Mouse (Mus musculus): ENCODE data around the gene Wasl. TPM values are rescaled to one million over a fixed set of nuclear protein-coding genes. Genes with fewer than 3 reads are reported as not detected.

The Wasl gene
- polyA plus RNA-seq, 1 experiment from 2014 or later: 74.3 TPM

- H3K36me3 ChIP-seq: no peaks in the 10 kb centered on the region
- no peak for ATAC-seq
- H3K27me3 ChIP-seq (replicated peaks): no peaks in the 10 kb centered on the region
- H3K27ac ChIP-seq: no peak overlapping the region
- no peaks in the 10 kb centered on the region for H3K9me3 ChIP-seq
- H3K4me1 ChIP-seq (replicated peaks): no peaks in the 10 kb centered on the region
- no peak overlapping the region for H3K4me2 ChIP-seq (replicated peaks)
- H3K9ac ChIP-seq: no peak overlapping the region
- 88% methylated on average over 4 of the region's 4 CpGs for WGBS
- H3K4me3 ChIP-seq (replicated peaks): no peak overlapping the region
Measured at GRCm38 (mm10) chr6:24641286-24641685, 23.5 kb downstream of the Wasl start.

DNA sequence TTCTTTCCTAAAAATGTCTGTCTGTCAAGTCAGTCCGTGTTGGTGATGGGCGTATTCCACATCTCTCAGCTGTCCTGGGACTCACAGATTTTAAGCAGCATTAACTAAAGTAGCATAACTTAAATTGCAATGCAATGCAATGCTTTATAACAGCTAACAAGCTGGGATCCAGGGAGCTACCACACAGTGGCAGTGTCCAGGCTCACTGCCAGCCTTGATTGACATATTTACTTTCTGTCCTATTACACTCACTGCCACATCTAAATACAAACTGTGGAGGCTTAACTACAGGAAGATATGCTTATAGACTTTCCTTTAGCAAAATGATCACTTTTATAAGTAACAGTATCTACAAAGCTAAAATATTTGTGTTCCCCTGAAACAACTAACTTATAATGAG, 29.0 kb downstream of the Wasl start:
- ATAC-seq: no peak
- no peaks in the 10 kb centered on the region for H3K36me3 ChIP-seq
- H3K4me1 ChIP-seq (replicated peaks): no peaks in the 10 kb centered on the region
- H3K4me2 ChIP-seq (replicated peaks): no peak overlapping the region
- no peaks in the 10 kb centered on the region for H3K9me3 ChIP-seq
- no peak overlapping the region for H3K4me3 ChIP-seq (replicated peaks)
- no peak overlapping the region for H3K27ac ChIP-seq
- 95% methylated on average over 2 of the region's 2 CpGs for WGBS
- H3K27me3 ChIP-seq (replicated peaks): no peaks in the 10 kb centered on the region
- no peak overlapping the region for H3K9ac ChIP-seq

- WGBS: 87% methylated on average over 3 of the region's 3 CpGs
- Histone ChIP-seq H3K9ac (no peak overlapping the region), H3K27me3 (replicated peaks) (no peaks in the 10 kb centered on the region), H3K4me3 (replicated peaks) (no peak overlapping the region), H3K4me2 (replicated peaks) (no peak overlapping the region), H3K9me3 (no peaks in the 10 kb centered on the region), H3K4me1 (replicated peaks) (no peaks in the 10 kb centered on the region), H3K36me3 (no peaks in the 10 kb centered on the region), H3K27ac (no peak overlapping the region)
- no peak for ATAC-seq
Measured at GRCm38 (mm10) chr6:24634065-24634464, 30.7 kb downstream of the Wasl start.

- H3K4me2 ChIP-seq (replicated peaks): no peak overlapping the region
- no peaks in the 10 kb centered on the region for H3K27me3 ChIP-seq (replicated peaks)
- no peaks in the 10 kb centered on the region for H3K36me3 ChIP-seq
- ATAC-seq: peak; percentile 78
- WGBS: 63% methylated on average over 4 of the region's 4 CpGs
- H3K9ac ChIP-seq: no peak overlapping the region
- H3K27ac ChIP-seq: no peak overlapping the region
- H3K4me3 ChIP-seq (replicated peaks): no peak overlapping the region
- H3K9me3 ChIP-seq: no peaks in the 10 kb centered on the region
- H3K4me1 ChIP-seq (replicated peaks): no peaks in the 10 kb centered on the region
Measured at GRCm38 (mm10) chr6:24632061-24632460, 32.7 kb downstream of the Wasl start.

DNA sequence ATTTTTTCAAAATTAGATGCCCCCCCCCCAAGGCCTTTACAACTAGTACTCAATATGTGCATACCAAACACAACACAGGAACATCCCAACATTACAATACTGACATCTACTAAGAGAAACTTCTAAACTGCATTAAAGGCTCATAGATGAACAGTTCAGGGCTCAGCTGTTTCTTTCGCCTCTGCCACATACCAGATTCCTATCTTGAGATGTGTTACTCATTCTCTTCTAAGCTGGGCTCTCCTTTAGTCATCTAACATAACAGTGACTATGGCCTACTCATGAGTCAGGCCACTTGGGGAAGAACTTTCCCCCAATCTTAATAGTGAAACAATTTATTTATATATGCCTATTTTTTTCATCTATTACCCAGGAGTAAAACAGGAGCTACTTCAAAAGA, 36.3 kb downstream of the Wasl start:
- Histone ChIP-seq H3K9ac (no peak overlapping the region), H3K36me3 (no peaks in the 10 kb centered on the region), H3K4me1 (replicated peaks) (no peaks in the 10 kb centered on the region), H3K4me2 (replicated peaks) (no peak overlapping the region), H3K27me3 (replicated peaks) (no peaks in the 10 kb centered on the region), H3K27ac (no peak overlapping the region), H3K4me3 (replicated peaks) (no peak overlapping the region), H3K9me3 (no peaks in the 10 kb centered on the region)
- ATAC-seq: no peak
- 74% methylated on average over 1 of the region's 1 CpGs for WGBS

GRCm38 (mm10) chr6:24627586-24628030, 37.2 kb downstream of the Wasl start:
- Histone ChIP-seq H3K27ac (no peak overlapping the region), H3K4me3 (replicated peaks) (no peak overlapping the region), H3K4me1 (replicated peaks) (no peaks in the 10 kb centered on the region), H3K9ac (no peak overlapping the region), H3K36me3 (no peaks in the 10 kb centered on the region), H3K4me2 (replicated peaks) (no peak overlapping the region), H3K9me3 (no peaks in the 10 kb centered on the region), H3K27me3 (replicated peaks) (no peaks in the 10 kb centered on the region)
- 66% methylated on average over 5 of the region's 5 CpGs for WGBS
- peak; percentile 63 for ATAC-seq

DNA sequence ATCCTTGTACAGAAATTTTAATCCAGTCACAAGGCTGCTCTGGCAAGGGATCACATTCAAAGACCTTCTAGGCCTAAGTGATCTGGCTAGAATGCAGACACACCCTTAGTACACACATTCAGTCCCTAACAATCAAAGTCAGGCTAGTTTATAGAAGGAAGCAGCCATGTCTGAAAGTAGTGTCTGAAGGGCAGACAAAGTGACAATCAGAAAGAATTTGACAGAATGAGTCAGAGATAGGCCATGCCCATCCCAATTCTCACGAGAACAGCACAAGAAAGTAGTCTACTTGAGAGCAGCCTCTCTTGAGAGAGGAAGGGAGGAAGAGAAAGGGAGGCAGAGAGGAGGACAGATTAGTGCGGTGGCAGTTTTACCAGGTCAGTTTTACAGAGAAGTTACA, 42.7 kb downstream of the Wasl start:
- peak; percentile 63; the same call in 1 of the 2 replicates for ATAC-seq
- no peak overlapping the region for H3K4me2 ChIP-seq (replicated peaks)
- no peak overlapping the region for H3K27ac ChIP-seq
- H3K4me1 ChIP-seq (replicated peaks): no peaks in the 10 kb centered on the region
- no peak overlapping the region for H3K9ac ChIP-seq
- no peaks in the 10 kb centered on the region for H3K27me3 ChIP-seq (replicated peaks)
- no peak overlapping the region for H3K4me3 ChIP-seq (replicated peaks)
- H3K9me3 ChIP-seq: no peaks in the 10 kb centered on the region
- 73% methylated on average over 2 of the region's 2 CpGs for WGBS
- H3K36me3 ChIP-seq: peaks cover 5% of the 10 kb centered on the region; the same call in 1 of the 2 replicates

- no peak for ATAC-seq
- 78% methylated on average over 2 of the region's 2 CpGs for WGBS
- Histone ChIP-seq H3K4me2 (replicated peaks) (no peak overlapping the region), H3K9ac (no peak overlapping the region), H3K9me3 (no peaks in the 10 kb centered on the region), H3K36me3 (peaks cover 8% of the 10 kb centered on the region; the same call in 1 of the 2 replicates), H3K27me3 (replicated peaks) (no peaks in the 10 kb centered on the region), H3K4me3 (replicated peaks) (no peak overlapping the region), H3K4me1 (replicated peaks) (no peaks in the 10 kb centered on the region), H3K27ac (no peak overlapping the region)
Measured at GRCm38 (mm10) chr6:24620936-24621335, 43.9 kb downstream of the Wasl start.

DNA sequence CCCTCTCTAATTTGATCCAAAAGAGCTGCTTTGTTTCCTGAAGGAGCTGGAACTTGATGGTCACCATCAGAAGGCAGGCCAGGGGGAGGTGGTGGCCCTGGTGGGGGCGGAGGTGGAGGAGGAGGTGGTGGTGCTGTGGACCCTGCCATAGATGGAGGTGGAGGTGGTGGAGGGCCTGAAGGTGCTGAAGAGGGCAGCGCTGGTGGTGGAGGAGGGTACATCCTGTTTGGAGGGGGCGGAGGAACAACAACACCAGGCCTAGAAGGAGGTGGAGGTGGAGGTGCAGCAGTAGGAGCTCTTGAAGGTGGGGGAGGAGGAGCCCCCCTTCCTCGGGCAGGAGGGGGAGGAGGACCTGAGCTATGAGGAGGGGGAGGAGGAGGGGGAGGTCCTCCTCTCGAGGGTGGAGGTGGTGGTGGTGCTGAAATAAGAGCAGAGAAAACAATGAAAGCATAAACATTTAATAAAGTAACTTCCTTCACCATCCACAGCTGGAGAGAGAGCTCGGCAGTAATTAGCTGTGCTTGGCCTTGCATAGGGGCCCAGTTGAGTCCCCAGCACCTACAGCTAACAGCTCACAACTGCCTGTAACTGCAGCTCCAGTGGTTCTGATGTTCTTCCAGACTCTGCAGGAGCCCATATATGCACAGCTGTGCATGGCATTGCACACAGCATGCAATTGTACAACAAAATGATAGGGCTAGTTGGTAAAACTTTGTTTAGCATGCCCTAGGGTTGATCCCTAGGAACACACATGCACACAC, 45.3 kb downstream of the Wasl start:
- no peaks in the 10 kb centered on the region for H3K4me1 ChIP-seq (replicated peaks)
- peaks cover 8% of the 10 kb centered on the region; the same call in 1 of the 2 replicates for H3K36me3 ChIP-seq
- 62% methylated on average over 6 of the region's 6 CpGs for WGBS

DNA sequence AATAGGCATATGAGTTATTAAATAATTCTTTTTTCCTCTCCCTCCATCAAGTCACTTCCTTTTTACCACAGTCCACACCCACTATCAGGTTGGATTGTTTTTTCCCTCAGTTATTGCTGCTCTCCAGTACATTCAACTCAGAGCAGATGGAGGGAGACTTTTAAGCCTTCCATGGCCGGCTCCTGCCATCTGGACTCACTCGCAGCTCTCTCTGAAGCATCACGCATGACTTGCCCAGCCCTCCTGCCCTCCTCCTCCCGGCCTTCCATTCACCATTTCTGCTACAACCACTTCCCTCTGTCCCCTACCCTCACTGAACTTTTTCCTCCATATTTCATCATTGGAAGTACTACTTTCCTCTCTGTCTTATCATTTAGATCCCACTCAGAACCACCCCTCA, 48.1 kb downstream of the Wasl start:
- 88% methylated on average over 4 of the region's 4 CpGs for WGBS

More for the DNA sequence above, 45.3 kb downstream of the Wasl start:
- Histone ChIP-seq H3K27ac (no peak overlapping the region), H3K4me2 (replicated peaks) (no peak overlapping the region), H3K4me3 (replicated peaks) (no peak overlapping the region), H3K9me3 (no peaks in the 10 kb centered on the region), H3K9ac (no peak overlapping the region), H3K27me3 (replicated peaks) (no peaks in the 10 kb centered on the region)
- peak; percentile 17; the same call in 1 of the 2 replicates for ATAC-seq

DNA sequence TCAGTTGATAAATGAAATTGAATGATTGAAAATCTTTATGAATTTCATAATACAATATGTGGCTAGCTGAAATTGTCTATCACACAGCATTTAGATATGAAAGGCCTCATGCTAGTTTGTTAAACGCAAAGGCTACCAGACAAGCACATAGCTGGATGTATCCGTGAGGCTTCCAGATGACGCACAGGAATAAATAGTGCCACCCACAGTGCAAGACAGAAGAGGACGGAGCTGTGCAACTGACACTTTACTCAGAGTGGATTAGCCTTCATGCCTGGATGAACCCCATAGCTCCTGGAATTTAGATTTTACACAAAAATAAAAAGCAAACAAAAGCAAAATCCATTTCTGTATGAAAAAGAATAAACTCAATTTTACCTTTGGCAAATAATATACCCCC, 50.9 kb downstream of the Wasl start:
- Histone ChIP-seq H3K4me1 (replicated peaks) (no peaks in the 10 kb centered on the region), H3K36me3 (0 out of 2 replicates have a peak, but pooled peaks cover 5% of the 10 kb centered on the region), H3K27me3 (replicated peaks) (no peaks in the 10 kb centered on the region), H3K4me2 (replicated peaks) (no peak overlapping the region), H3K9ac (no peak overlapping the region), H3K9me3 (no peaks in the 10 kb centered on the region), H3K27ac (no peak overlapping the region), H3K4me3 (replicated peaks) (no peak overlapping the region)
- ATAC-seq: no peak
- WGBS: 90% methylated on average over 4 of the region's 4 CpGs

More for the DNA sequence above, 48.1 kb downstream of the Wasl start:
- H3K27ac ChIP-seq: no peak overlapping the region
- ATAC-seq: no peak
- H3K4me3 ChIP-seq (replicated peaks): no peak overlapping the region
- no peaks in the 10 kb centered on the region for H3K4me1 ChIP-seq (replicated peaks)
- H3K27me3 ChIP-seq (replicated peaks): no peaks in the 10 kb centered on the region
- no peak overlapping the region for H3K4me2 ChIP-seq (replicated peaks)
- no peak overlapping the region for H3K9ac ChIP-seq
- no peaks in the 10 kb centered on the region for H3K9me3 ChIP-seq
- H3K36me3 ChIP-seq: peaks cover 8% of the 10 kb centered on the region; the same call in 1 of the 2 replicates

DNA sequence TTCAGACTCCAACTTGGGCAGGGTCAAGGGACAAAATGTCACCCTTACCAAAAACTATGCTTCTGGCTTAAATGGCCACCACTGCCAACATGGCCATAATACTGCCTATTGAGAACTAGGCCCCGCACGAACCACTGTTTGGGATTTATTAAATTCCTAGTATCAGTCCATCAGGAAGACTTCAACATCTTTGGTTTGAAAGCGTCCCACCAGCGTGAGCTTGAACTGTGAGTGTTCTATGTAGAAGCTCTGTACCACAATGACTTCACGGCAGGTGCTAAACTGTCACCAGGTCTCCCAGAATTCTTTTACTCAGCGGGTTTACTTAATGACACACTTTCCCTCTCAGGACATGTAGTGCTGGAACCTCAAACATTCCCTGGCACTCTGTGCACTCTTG, 51.5 kb downstream of the Wasl start:
- 0 out of 2 replicates have a peak, but pooled peaks cover 5% of the 10 kb centered on the region for H3K36me3 ChIP-seq
- WGBS: 98% methylated on average over 6 of the region's 6 CpGs
- H3K4me3 ChIP-seq (replicated peaks): no peak overlapping the region
- no peaks in the 10 kb centered on the region for H3K4me1 ChIP-seq (replicated peaks)
- no peak for ATAC-seq
- no peaks in the 10 kb centered on the region for H3K9me3 ChIP-seq
- H3K27ac ChIP-seq: no peak overlapping the region
- H3K4me2 ChIP-seq (replicated peaks): no peak overlapping the region
- no peaks in the 10 kb centered on the region for H3K27me3 ChIP-seq (replicated peaks)
- H3K9ac ChIP-seq: no peak overlapping the region
